ENCODE assay signal across 18 mouse cellular contexts in genomic region chr2:33813501-33814240, GRCm38 (mm10).
DNase-seq lines count a peak whose midpoint lies in the region; ATAC-seq lines count a peak whose summit lies in the region.
"Had no signal": no experiment of that assay in that cellular context is flagged by ENCODE, and none has a peak within 500 bp of the region (broad histone marks: within the 10 kb centered on the region; RNA-seq: fewer than 3 reads in every experiment).

No protein-coding gene starts in this region.

- DNase-seq in lung, postnatal 10 days = peak; percentile 30
- DNase-seq in lung, postnatal 14 days = no peak
- no peak for DNase-seq in urinary bladder, adult 2 months (ENCODE audit: low spot score)
- DNase-seq in right cerebral cortex, postnatal 36 days (ENCODE audit: low spot score in 2 of 2) = no peak
- DNase-seq: adrenal gland, postnatal 36 days; cerebellum, postnatal 25 days; gastrocnemius, adult 2 months; heart, postnatal 4 days; kidney, adult 9 months; lung, postnatal 36 days had no signal

- no peaks in the 10 kb centered on the region for H3K9me3 ChIP-seq in embryonic facial prominence, embryonic 12.5 days
- H3K9me3 ChIP-seq in hindbrain, embryonic 12.5 days (replicated peaks) = no peaks in the 10 kb centered on the region
- no peaks in the 10 kb centered on the region for H3K9me3 ChIP-seq in limb, embryonic 15.5 days
- H3K9me3 ChIP-seq in intestine, embryonic 16.5 days (ENCODE audit: control insufficient read depth, low read length) = no peaks in the 10 kb centered on the region
- H3K9me3 ChIP-seq: G1E; heart, embryonic 10.5 days had no signal

- WGBS in embryonic facial prominence, embryonic 12.5 days = 41% methylated on average over 8 of the region's 8 CpGs
- WGBS in hindbrain, embryonic 12.5 days = 35% methylated on average over 8 of the region's 8 CpGs
- WGBS in limb, embryonic 15.5 days = 23% methylated on average over 8 of the region's 8 CpGs
- WGBS in intestine, embryonic 16.5 days = 57% methylated on average over 8 of the region's 8 CpGs

- no peak overlapping the region for H3K4me3 ChIP-seq in embryonic facial prominence, embryonic 12.5 days
- no peak overlapping the region for H3K4me3 ChIP-seq in hindbrain, embryonic 12.5 days
- H3K4me3 ChIP-seq in limb, embryonic 15.5 days = no peak overlapping the region
- no peak overlapping the region for H3K4me3 ChIP-seq in intestine, embryonic 16.5 days (ENCODE audit: low read length)
- H3K4me3 ChIP-seq: gastrocnemius, adult 2 months; heart, embryonic 10.5 days; myocyte had no signal

- H3K27ac ChIP-seq in embryonic facial prominence, embryonic 12.5 days = peak overlapping the region; percentile 20; the same call in 1 of the 2 replicates
- H3K27ac ChIP-seq in hindbrain, embryonic 12.5 days = peak overlapping the region; percentile 52; the same call in 1 of the 2 replicates
- H3K27ac ChIP-seq in limb, embryonic 15.5 days = peak overlapping the region; percentile 88
- no peak overlapping the region for H3K27ac ChIP-seq in intestine, embryonic 16.5 days (ENCODE audit: low read length)
- H3K27ac ChIP-seq: gastrocnemius, adult 2 months; heart, embryonic 10.5 days had no signal

- no peak overlapping the region for H3K4me2 ChIP-seq in embryonic facial prominence, embryonic 12.5 days (replicated peaks)
- no peak overlapping the region for H3K4me2 ChIP-seq in hindbrain, embryonic 12.5 days (replicated peaks)
- 0 out of 2 replicates have a peak overlapping the region, but pooled peaks have one; percentile 19 for H3K4me2 ChIP-seq in limb, embryonic 15.5 days
- H3K4me2 ChIP-seq in intestine, embryonic 16.5 days (ENCODE audit: low read depth, low read length) = no peak overlapping the region
- H3K4me2 ChIP-seq: liver, embryonic 11.5 days had no signal

- ATAC-seq in embryonic facial prominence, embryonic 12.5 days (ENCODE audit: insufficient number of reproducible peaks, insufficient read depth, low FRiP score, low TSS enrichment) = no peak
- ATAC-seq in hindbrain, embryonic 12.5 days (ENCODE audit: low FRiP score) = no peak
- no peak for ATAC-seq in limb, embryonic 15.5 days (ENCODE audit: insufficient number of reproducible peaks, low FRiP score, low TSS enrichment, low read depth)
- ATAC-seq in intestine, embryonic 16.5 days = no peak

- no peak overlapping the region for H3K9ac ChIP-seq in embryonic facial prominence, embryonic 12.5 days
- no peak overlapping the region for H3K9ac ChIP-seq in hindbrain, embryonic 12.5 days
- H3K9ac ChIP-seq in limb, embryonic 15.5 days = no peak overlapping the region
- H3K9ac ChIP-seq in intestine, embryonic 16.5 days (ENCODE audit: low read depth, low read length) = no peak overlapping the region

- peaks cover 10% of the 10 kb centered on the region for H3K36me3 ChIP-seq in embryonic facial prominence, embryonic 12.5 days
- peaks cover 14% of the 10 kb centered on the region for H3K36me3 ChIP-seq in hindbrain, embryonic 12.5 days
- peaks cover 4% of the 10 kb centered on the region; the same call in 1 of the 2 replicates for H3K36me3 ChIP-seq in limb, embryonic 15.5 days
- no peaks in the 10 kb centered on the region for H3K36me3 ChIP-seq in intestine, embryonic 16.5 days (ENCODE audit: control insufficient read depth, insufficient read depth, low read length)

- H3K27me3 ChIP-seq in embryonic facial prominence, embryonic 12.5 days = no peaks in the 10 kb centered on the region
- H3K27me3 ChIP-seq in hindbrain, embryonic 12.5 days = no peaks in the 10 kb centered on the region
- H3K27me3 ChIP-seq in limb, embryonic 15.5 days = no peaks in the 10 kb centered on the region
- H3K27me3 ChIP-seq in intestine, embryonic 16.5 days (replicated peaks; ENCODE audit: control insufficient read depth, insufficient read depth, low read length) = no peaks in the 10 kb centered on the region

- peaks cover 50% of the 10 kb centered on the region for H3K4me1 ChIP-seq in embryonic facial prominence, embryonic 12.5 days
- H3K4me1 ChIP-seq in hindbrain, embryonic 12.5 days = peaks cover 73% of the 10 kb centered on the region
- peaks cover 75% of the 10 kb centered on the region for H3K4me1 ChIP-seq in limb, embryonic 15.5 days
- H3K4me1 ChIP-seq in intestine, embryonic 16.5 days (ENCODE audit: control insufficient read depth, insufficient read depth, low read length) = no peaks in the 10 kb centered on the region
